16 mouse cellular contexts compared by ENCODE assay signal in the genomic region with DNA sequence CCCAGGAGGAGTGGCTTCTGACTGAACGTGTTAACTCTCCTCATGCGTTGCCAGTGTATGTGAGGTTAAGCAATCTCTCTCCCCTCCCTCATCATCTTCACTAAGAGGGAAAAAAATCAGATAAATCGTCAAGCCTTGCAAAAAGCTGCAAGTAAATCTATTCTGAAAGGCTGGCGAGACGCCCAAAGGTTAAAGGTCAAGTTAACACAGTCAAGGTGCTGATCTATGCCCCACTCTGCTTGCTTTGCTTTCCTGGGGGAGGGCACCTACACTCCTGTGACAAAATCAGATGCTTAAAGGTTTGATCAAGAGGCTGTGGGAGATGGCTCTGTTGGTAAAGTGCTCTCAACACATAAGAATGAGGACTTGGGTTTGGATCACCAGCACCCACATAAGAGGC. TPM values are rescaled to one million over a fixed set of nuclear protein-coding genes. Genes with fewer than 3 reads are reported as not detected.
A peak's percentile ranks its signal among the peaks of the same experiment; 100 is the strongest.
DNase-seq lines count a peak whose midpoint lies in the region; ATAC-seq and TF ChIP-seq lines count a peak whose summit lies in the region.
"Had no signal": no experiment of that assay in that cellular context is flagged by ENCODE, and none has a peak within 500 bp of the region (broad histone marks: within the 10 kb centered on the region; RNA-seq: fewer than 3 reads in every experiment).

No protein-coding gene starts in this region.

- no peak overlapping the region for H3K4me3 ChIP-seq in kidney, embryonic 16.5 days (ENCODE audit: low read length)
- no peak overlapping the region for H3K4me3 ChIP-seq in midbrain, embryonic 15.5 days
- no peak overlapping the region for H3K4me3 ChIP-seq in midbrain, embryonic 11.5 days (ENCODE audit: low read depth, low read length)
- H3K4me3 ChIP-seq in liver, postnatal 0 days (ENCODE audit: low read depth, low read length): no peak overlapping the region
- H3K4me3 ChIP-seq: gastrocnemius, adult 2 months; heart, adult 2 months; limb, embryonic 15.5 days had no signal

- no peak overlapping the region for H3K4me2 ChIP-seq in kidney, embryonic 16.5 days (replicated peaks; ENCODE audit: low read depth, low read length)
- no peak overlapping the region for H3K4me2 ChIP-seq in midbrain, embryonic 15.5 days
- no peak overlapping the region for H3K4me2 ChIP-seq in midbrain, embryonic 11.5 days
- H3K4me2 ChIP-seq in liver, postnatal 0 days (ENCODE audit: low read depth, low read length): no peak overlapping the region
- H3K4me2 ChIP-seq: hindbrain, embryonic 14.5 days; limb, embryonic 15.5 days had no signal

- no peak overlapping the region for H3K9ac ChIP-seq in kidney, embryonic 16.5 days (replicated peaks; ENCODE audit: low read length)
- no peak overlapping the region for H3K9ac ChIP-seq in midbrain, embryonic 15.5 days
- no peak overlapping the region for H3K9ac ChIP-seq in midbrain, embryonic 11.5 days (ENCODE audit: low read length)
- H3K9ac ChIP-seq in liver, postnatal 0 days (replicated peaks): no peak overlapping the region
- H3K9ac ChIP-seq: limb, embryonic 15.5 days had no signal

- no peak for TF ChIP-seq EP300 in liver, postnatal 0 days (IDR thresholded peaks at IDR 0.05; ENCODE audit: low read depth)

- WGBS in kidney, embryonic 16.5 days: 41% methylated on average over 5 of the region's 5 CpGs
- 71% methylated on average over 5 of the region's 5 CpGs for WGBS in midbrain, embryonic 15.5 days
- WGBS in midbrain, embryonic 11.5 days: 76% methylated on average over 5 of the region's 5 CpGs
- WGBS in liver, postnatal 0 days (ENCODE audit: insufficient replicate concordance): 47% methylated on average over 5 of the region's 5 CpGs

- TF ChIP-seq CTCF in liver, postnatal 0 days (IDR thresholded peaks at IDR 0.05; ENCODE audit: low read depth): no peak

- peak; percentile 71 for DNase-seq in kidney, adult 18-20 months
- DNase-seq in midbrain, embryonic 11.5 days (ENCODE audit: low spot score, missing footprints): no peak
- peak; percentile 89 for DNase-seq in kidney, adult 9 months
- peak; percentile 70 for DNase-seq in liver, postnatal 0 days
- DNase-seq: adrenal gland, adult 8-10 months; gastrocnemius, adult 2 months; heart, adult 2 months; layer of hippocampus, adult 9-11 months had no signal

- no peak for ATAC-seq in kidney, embryonic 16.5 days (ENCODE audit: low FRiP score, low TSS enrichment)
- ATAC-seq in midbrain, embryonic 15.5 days (replicated peaks): no peak
- no peak for ATAC-seq in midbrain, embryonic 11.5 days (ENCODE audit: low FRiP score)
- peak; percentile 61 for ATAC-seq in liver, postnatal 0 days
- ATAC-seq in erythroid progenitor cell, adult 5-6 weeks (replicated peaks; ENCODE audit: low FRiP score, poor library complexity, severe bottlenecking): no peak
- ATAC-seq: forebrain, embryonic 16.5 days; intestine, postnatal 0 days had no signal

- H3K9me3 ChIP-seq in kidney, embryonic 16.5 days (ENCODE audit: low read length): no peaks in the 10 kb centered on the region
- no peaks in the 10 kb centered on the region for H3K9me3 ChIP-seq in midbrain, embryonic 15.5 days
- no peaks in the 10 kb centered on the region for H3K9me3 ChIP-seq in midbrain, embryonic 11.5 days (ENCODE audit: control insufficient read depth, low read length)
- H3K9me3 ChIP-seq in liver, postnatal 0 days (ENCODE audit: low read length): no peaks in the 10 kb centered on the region
- H3K9me3 ChIP-seq: G1E; limb, embryonic 15.5 days had no signal

- H3K27me3 ChIP-seq in kidney, embryonic 16.5 days (ENCODE audit: insufficient read depth, low read length): no peaks in the 10 kb centered on the region
- H3K27me3 ChIP-seq in midbrain, embryonic 15.5 days (replicated peaks): no peaks in the 10 kb centered on the region
- no peaks in the 10 kb centered on the region for H3K27me3 ChIP-seq in midbrain, embryonic 11.5 days (ENCODE audit: control insufficient read depth, insufficient read depth, low read length)
- no peaks in the 10 kb centered on the region for H3K27me3 ChIP-seq in liver, postnatal 0 days (ENCODE audit: insufficient read depth, low read length)
- H3K27me3 ChIP-seq: limb, embryonic 15.5 days had no signal

- no peak overlapping the region for H3K27ac ChIP-seq in kidney, embryonic 16.5 days (ENCODE audit: low read length)
- H3K27ac ChIP-seq in midbrain, embryonic 15.5 days: peak overlapping the region; percentile 51; the same call in 1 of the 2 replicates
- H3K27ac ChIP-seq in midbrain, embryonic 11.5 days (ENCODE audit: low read depth, low read length): no peak overlapping the region
- peak overlapping the region; percentile 76 for H3K27ac ChIP-seq in liver, postnatal 0 days (ENCODE audit: low read depth)
- H3K27ac ChIP-seq: gastrocnemius, adult 2 months; heart, adult 2 months; limb, embryonic 15.5 days had no signal

- H3K36me3 ChIP-seq in kidney, embryonic 16.5 days (ENCODE audit: insufficient read depth, low read length): no peaks in the 10 kb centered on the region
- no peaks in the 10 kb centered on the region for H3K36me3 ChIP-seq in midbrain, embryonic 15.5 days (replicated peaks)
- H3K36me3 ChIP-seq in midbrain, embryonic 11.5 days (ENCODE audit: control insufficient read depth, insufficient read depth, low read length): no peaks in the 10 kb centered on the region
- no peaks in the 10 kb centered on the region for H3K36me3 ChIP-seq in liver, postnatal 0 days (replicated peaks; ENCODE audit: insufficient read depth, low read length)
- H3K36me3 ChIP-seq: limb, embryonic 15.5 days had no signal

- H3K4me1 ChIP-seq in kidney, embryonic 16.5 days (ENCODE audit: insufficient read depth, low read length): peaks cover 16% of the 10 kb centered on the region
- peaks cover 24% of the 10 kb centered on the region for H3K4me1 ChIP-seq in midbrain, embryonic 15.5 days
- H3K4me1 ChIP-seq in midbrain, embryonic 11.5 days (ENCODE audit: control insufficient read depth, insufficient read depth, low read length): no peaks in the 10 kb centered on the region
- peaks cover 31% of the 10 kb centered on the region for H3K4me1 ChIP-seq in liver, postnatal 0 days (ENCODE audit: insufficient read depth)

RNA-seq across cellular contexts. Expression of gene Jmjd1c, which starts 51.6 kb away (rescaled TPM):
- 30.5 and 33.7 TPM in 2 replicates for polyA plus RNA-seq in kidney, embryonic 16.5 days (2015; fragmentation: Nextera tagmentation; extraction: Ambion mirVana)
- 52.0 and 53.8 TPM in 2 replicates for polyA plus RNA-seq in midbrain, embryonic 15.5 days (2015; fragmentation: Nextera tagmentation; extraction: Ambion mirVana)
- polyA plus RNA-seq in midbrain, embryonic 11.5 days (2014; fragmentation: Nextera tagmentation; extraction: Ambion mirVana): 46.9 and 49.0 TPM in 2 replicates
- polyA plus RNA-seq in liver, postnatal 0 days (2015; fragmentation: Nextera tagmentation; extraction: Ambion mirVana): 15.0 and 15.7 TPM in 2 replicates
- total RNA-seq in erythroid progenitor cell, adult 5-6 weeks (2015; ENCODE audit: low replicate concordance): 33.5 and 37.1 TPM in 2 replicates
- 19.8 and 26.1 TPM in 2 replicates for total RNA-seq in erythroid progenitor cell, adult 5-6 weeks (2017; ENCODE audit: low replicate concordance)

RNA-seq across cellular contexts. Expression of gene Reep3, which starts 52.4 kb away (rescaled TPM):
- 41.6 and 51.0 TPM in 2 replicates for polyA plus RNA-seq in kidney, embryonic 16.5 days (2015; fragmentation: Nextera tagmentation; extraction: Ambion mirVana)
- 28.3 and 29.2 TPM in 2 replicates for polyA plus RNA-seq in midbrain, embryonic 15.5 days (2015; fragmentation: Nextera tagmentation; extraction: Ambion mirVana)
- 37.5 and 38.9 TPM in 2 replicates for polyA plus RNA-seq in midbrain, embryonic 11.5 days (2014; fragmentation: Nextera tagmentation; extraction: Ambion mirVana)
- 18.5 and 19.6 TPM in 2 replicates for polyA plus RNA-seq in liver, postnatal 0 days (2015; fragmentation: Nextera tagmentation; extraction: Ambion mirVana)
- 9.7 and 23.9 TPM in 2 replicates for total RNA-seq in erythroid progenitor cell, adult 5-6 weeks (2015; ENCODE audit: low replicate concordance)
- total RNA-seq in erythroid progenitor cell, adult 5-6 weeks (2017; ENCODE audit: low replicate concordance): 5.0 and 7.9 TPM in 2 replicates

Comparison
In these comparisons a context has a peak if more than half of its experiments do, and no peak if none do; other contexts are left out.
1. H3K27ac ChIP-seq: peak in midbrain, embryonic 15.5 days (single experiment) and liver, postnatal 0 days (single experiment); none in kidney, embryonic 16.5 days (single experiment) and midbrain, embryonic 11.5 days (single experiment).